Mouse (Mus musculus): ENCODE measurements around the gene Irgm1. TPM values are rescaled to one million over a fixed set of nuclear protein-coding genes. Genes with fewer than 3 reads are reported as not detected.
"Not testable (repeated sequence)": the region's sequence is repeated elsewhere in the genome, so short reads cannot be mapped to it uniquely, and the experiment has no call there.

Irgm1 gene
- polyA plus RNA-seq, 3 experiments from 2014 or later: 172 to 210 (median 188) TPM

DNA sequence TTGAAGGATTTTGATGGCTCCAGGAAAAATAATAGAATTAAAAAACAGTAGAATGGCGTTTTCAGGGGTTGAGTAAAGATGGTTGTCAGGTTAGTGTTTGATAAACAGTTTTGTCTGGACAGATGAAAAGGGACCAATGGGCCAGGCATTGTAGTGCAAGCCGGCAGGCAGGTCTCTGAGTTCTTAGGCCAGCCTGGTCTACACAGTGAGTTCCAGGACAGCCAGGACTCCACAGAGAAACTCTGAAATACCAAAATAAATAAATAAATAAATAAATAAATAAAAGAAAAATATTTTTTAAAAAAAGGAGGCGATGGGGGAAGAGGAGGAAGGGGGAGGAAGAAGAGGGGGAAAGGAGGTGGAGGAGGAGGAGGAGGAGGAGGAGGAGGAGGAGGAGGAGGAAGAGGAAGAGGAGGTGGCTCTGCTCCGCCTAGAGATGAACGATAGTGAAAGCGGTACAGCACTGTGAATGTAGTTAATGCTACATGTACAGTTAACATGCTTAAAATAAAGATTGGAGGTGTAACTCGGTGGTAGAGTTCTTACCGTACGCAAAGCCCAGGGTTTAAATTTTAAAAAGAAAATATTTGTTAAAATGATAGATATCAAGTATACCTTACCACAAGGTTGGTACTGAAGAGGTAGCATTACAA lies 38.3 kb downstream of the Irgm1 start:
- ATAC-seq: peak; percentile 22

GRCm38 (mm10) chr11:48831273-48831672 lies 40.2 kb downstream of the Irgm1 start:
- no peak for ATAC-seq

DNA sequence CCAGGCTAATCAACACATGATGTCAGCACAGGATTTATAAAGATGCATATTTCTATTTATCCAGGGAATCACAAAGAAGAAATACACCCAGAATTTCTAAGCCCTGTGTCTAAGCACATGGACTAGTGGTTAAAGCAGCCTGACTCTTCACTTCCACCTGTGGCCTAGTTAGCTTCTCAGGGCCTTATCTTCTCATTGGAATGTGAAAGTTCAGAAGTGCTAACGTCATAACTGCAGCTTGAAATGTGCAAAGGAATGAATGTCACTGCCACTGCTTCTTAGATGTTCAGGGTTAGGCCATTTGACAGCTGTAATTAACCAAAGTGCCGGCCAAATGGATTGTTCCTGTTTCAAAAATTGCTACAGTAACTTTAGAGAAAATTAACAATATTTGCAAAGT lies 41.2 kb downstream of the Irgm1 start:
- ATAC-seq: no peak

DNA sequence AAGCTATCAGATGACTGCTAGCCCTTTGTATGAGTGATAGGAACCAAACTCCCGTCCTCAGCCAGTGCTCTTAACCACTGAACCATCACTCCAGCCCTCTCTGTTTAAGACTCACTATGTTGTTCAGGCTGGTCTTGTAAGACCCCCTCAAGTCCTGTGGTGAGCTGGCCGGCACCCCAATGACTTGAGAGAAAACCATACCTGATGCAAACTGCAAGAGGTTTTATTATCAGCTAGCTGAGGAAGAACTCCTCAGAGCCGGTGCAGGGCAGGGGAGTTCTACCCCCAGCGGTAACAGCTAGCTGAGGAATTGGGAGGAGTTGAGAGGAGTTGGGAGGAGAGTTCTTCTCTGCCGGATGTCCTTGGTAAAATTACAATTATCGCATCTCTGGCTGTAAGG lies 43.6 kb downstream of the Irgm1 start:
- no peak for ATAC-seq

GRCm38 (mm10) chr11:48826752-48827096 lies 44.8 kb downstream of the Irgm1 start:
- no peak for ATAC-seq

GRCm38 (mm10) chr11:48825979-48826751 lies 45.3 kb downstream of the Irgm1 start, which contains the start of the genes Trim7 and Gm12184:
Gene Trim7 (plus strand): TSS chr11:48826140.
Gene Gm12184 (minus strand): TSS chr11:48826655.
- ATAC-seq: peak; percentile 33

DNA sequence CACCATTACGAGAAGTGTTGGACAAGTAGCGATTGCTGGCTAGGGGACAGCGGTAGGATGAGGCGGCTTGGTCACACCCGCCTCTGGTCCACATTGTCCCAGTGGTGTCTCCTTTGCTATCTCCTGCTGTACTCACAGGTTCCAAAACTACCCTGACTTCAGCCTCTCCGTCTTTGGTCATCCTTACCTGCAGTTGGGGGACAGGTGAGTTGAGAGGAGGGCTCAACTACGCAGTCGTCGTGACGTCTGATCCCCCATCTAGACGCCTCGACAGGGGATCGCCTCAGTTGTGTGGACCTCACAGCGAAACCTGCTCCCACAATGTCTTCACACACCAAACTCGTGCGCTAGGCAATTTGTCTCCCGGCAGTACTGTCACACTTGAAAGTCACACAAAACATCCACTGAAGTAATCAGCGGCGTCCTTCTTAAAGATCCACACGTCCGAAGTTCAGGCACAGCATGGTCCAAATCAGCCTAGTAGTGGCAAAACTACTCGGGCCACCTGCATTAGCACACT lies 47.1 kb downstream of the Irgm1 start:
- no peak for ATAC-seq

DNA sequence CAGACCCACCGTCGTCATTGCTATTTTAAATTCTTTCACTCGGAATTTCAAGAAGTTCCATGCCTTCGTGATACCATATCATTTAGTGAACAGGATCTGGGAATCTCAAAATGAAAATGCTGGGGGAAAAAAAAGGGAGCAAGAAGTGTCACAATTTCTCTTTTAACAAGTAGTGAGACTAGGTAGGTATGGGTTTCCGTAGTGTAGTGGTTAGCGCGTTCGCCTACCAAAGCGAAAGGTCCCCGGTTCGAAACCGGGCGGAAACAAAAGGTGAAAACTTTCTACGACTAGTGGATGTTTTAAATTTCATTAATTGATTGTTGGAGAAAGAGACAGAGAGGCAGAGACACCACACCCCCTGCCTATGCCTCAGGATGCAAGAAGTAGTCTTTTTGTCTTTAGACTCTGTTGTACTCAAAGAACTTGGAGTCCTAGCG lies 47.9 kb downstream of the Irgm1 start:
- ATAC-seq: peak; percentile 76

DNA sequence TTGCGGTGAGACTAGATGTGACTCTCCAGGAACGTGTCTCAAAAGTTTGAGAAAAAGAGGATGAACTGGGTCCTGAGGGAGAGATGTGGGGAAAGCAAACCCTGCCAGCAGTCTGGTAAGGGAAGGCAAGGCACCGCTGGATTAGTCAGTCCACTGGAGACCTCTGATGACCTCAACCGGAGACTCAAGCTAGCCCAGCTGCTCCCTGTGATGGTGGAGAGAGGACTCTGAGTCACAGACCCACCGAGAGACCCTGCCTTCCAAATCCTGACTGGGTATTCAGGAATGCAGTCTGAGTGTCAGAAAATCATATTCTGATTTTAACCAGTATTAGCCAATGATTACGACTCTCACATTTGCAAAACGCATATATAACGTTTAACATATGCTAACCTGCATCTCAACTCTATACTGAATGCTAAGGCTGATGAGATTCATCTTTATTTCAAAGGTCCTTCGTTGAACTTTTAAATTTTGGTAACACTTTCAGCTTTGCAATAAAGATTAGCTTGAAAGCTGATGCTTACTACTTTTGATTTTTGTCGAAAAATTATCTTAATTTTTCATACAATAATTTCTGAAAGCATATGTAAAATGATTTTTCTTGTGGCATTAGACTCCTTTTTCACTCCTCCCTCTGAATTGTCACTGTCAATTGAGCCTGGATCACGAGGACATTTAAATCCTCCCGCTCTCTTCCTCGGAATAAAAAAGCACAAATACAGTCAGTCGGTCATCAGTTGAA lies 48.5 kb downstream of the Irgm1 start:
- ATAC-seq: no peak

DNA sequence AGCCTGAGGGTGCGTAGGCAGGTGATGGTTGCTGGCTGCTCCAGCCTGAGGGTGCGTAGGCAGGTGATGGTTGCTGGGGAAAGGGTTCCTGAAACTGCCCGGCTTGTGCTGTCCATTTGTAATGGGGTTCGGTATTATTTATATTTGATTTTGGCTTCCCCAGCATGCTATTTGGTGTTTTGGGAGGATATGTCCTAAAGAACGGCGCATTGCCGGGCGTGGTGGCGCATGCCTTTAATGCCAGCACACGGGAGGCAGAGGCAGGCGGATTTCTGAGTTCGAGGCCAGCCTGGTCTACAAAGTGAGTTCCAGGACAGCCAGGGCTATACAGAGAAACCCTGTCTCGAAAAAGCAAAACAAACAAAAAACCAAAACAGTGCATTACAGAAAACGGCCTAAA lies 50.2 kb downstream of the Irgm1 start:
- ATAC-seq: not testable (repeated sequence)

- ATAC-seq: no peak
Observed at GRCm38 (mm10) chr11:48820308-48820674, 51.2 kb downstream of the Irgm1 start.

GRCm38 (mm10) chr11:48819614-48820307 lies 51.7 kb downstream of the Irgm1 start:
- no peak for ATAC-seq

- ATAC-seq: peak; percentile 38
Observed at GRCm38 (mm10) chr11:48818346-48818745, 53.1 kb downstream of the Irgm1 start.

DNA sequence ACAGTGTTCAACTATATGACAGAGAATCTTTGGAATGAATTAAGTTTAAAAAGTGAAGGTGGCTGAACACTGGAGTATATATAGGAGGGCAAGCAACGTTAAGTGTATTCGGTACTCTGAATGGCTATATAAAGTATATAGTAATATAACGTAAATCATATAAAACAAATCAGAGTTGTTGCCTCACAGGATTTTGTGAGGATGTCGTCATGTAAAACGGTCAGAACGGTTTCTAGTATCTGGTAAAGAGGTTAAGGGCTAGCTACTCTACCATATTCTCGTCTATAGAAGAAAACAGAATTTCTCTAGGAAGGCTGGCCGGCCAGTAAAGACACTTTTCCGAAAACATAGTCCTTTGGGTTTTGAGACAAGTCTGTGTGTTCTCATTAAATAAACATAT lies 53.7 kb downstream of the Irgm1 start:
- no peak for ATAC-seq

DNA sequence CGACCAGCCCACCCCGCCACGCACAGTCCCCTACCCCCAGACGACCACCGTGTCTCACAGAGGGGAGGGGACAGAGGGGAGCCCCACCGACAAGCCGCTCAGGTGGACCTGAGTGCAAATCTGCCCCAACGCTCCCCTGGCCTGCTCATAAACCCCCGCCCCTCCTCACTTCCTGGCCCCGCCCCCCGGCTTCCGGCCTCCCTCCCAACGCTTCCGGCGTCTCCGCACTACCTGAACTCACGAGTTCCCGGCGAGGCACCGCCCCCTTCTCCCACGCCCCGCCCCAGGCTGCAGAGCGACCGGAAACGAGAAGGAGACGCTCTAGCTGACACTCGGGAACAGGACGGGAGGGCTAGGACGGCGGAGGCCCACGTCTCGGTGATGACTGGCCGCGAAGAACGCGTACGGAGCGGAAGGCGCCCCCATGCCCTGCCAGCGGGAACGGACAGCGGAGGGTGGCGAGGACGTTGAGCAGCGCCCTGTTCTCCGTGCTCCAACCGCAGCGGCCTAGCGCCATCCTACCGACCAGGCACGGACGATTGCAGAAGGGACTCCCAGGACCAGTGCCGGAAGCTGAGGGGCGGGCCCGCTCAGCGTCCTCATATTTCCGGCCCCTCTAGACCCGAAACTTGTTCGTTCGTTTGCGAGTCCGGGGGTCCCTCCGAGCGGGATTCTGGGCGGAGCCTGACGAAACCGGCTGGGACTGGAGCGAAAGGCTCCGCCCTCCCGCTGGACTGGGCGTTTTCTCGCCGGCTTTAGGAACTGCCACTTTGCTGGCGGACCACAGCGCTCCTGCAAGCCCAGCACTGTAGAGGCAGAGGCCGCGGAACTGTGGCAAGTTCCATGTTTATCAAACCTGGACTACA lies 54.5 kb downstream of the Irgm1 start, which contains the start of gene Trim41:
Trim41 (minus strand) TSS at position 554 of the 866 bp plus-strand sequence.
- ATAC-seq: peak; percentile 85

- no peak for ATAC-seq
Observed at GRCm38 (mm10) chr11:48816281-48816781, 55.2 kb downstream of the Irgm1 start.

GRCm38 (mm10) chr11:48815851-48816250 lies 55.6 kb downstream of the Irgm1 start:
- no peak for ATAC-seq

GRCm38 (mm10) chr11:48813782-48814181 lies 57.7 kb downstream of the Irgm1 start:
- no peak for ATAC-seq
